Mouse (Mus musculus) megakaryocyte, embryonic 14.5 days (primary cell): ENCODE data around the gene Cacng7. TPM values are rescaled to one million over a fixed set of nuclear protein-coding genes. Genes with fewer than 3 reads are reported as not detected.
"Not testable (repeated sequence)": the region's sequence is repeated elsewhere in the genome, so short reads cannot be mapped to it uniquely, and the experiment has no call there.

ENCODE experiments used
- H3K27me3 ChIP-seq: replicated peaks from 2 replicates; pipeline ENCODE3; 2012; ENCODE audit warnings: inconsistent platforms
- H3K36me3 ChIP-seq: replicated peaks from 2 replicates; pipeline ENCODE3; 2012; ENCODE audit warnings: low read length, inconsistent platforms, mixed read lengths
- H3K4me1 ChIP-seq: 2 replicates; pipeline ENCODE4 v1.6.1; 2012; ENCODE audit warnings: inconsistent platforms
- H3K4me3 ChIP-seq: replicated peaks from 2 replicates; pipeline ENCODE3; 2012; ENCODE audit warnings: moderate library complexity, mild to moderate bottlenecking, inconsistent platforms
- H3K9me3 ChIP-seq: 2 replicates; pipeline ENCODE4 v1.6.1; 2012; ENCODE audit warnings: inconsistent platforms
- FLI1 ChIP-seq: IDR thresholded peaks from 2 replicates; pipeline ENCODE4 v1.6.1; 2012; ENCODE audit warnings: low read length, inconsistent platforms, mixed read lengths
- GATA1 ChIP-seq: IDR thresholded peaks from 3 replicates; pipeline ENCODE4 v1.6.1; 2012; ENCODE audit warnings: mixed read lengths, low read length, inconsistent platforms, borderline replicate concordance
- polyA plus RNA-seq: library from polyadenylated mRNA; stranded (reverse); fragments of >175 nt; gene quantifications from 2 replicates; pipeline ENCODE4 v1.2.3, GENCODE M21; 2012; ENCODE audit warnings: low replicate concordance; ENCODE audit not compliant: insufficient read depth

The Cacng7 gene
- polyA plus RNA-seq, 1 experiment, result not detected

DNA sequence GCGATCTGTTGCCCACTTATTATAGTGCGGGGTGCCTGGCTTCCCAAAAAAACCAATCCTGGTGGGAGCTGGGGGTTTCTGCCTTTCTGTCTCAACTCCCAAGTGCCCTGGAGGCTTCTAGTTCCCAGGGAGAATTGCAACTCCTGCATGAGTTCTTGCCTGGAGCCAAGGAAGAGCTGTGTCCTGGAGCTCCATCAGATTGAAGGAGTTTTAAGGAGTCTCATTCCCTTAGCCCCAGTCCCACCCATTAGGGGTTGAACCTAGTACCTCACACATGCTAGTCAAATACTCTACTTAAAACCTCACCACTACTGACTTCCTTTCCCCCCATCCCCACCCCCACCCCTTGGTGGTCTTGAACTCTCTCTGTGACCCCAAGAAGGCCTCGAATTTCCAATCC lies 41.0 kb upstream of the Cacng7 start:
- Histone ChIP-seq H3K36me3 (peaks cover 8% of the 10 kb centered on the region), H3K27me3 (peaks cover 2% of the 10 kb centered on the region), H3K4me1 (peaks cover 56% of the 10 kb centered on the region), H3K4me3 (peak overlapping the region; percentile 62), H3K9me3 (no peaks in the 10 kb centered on the region)
- TF ChIP-seq FLI1 (no peak), GATA1 (no peak)

DNA sequence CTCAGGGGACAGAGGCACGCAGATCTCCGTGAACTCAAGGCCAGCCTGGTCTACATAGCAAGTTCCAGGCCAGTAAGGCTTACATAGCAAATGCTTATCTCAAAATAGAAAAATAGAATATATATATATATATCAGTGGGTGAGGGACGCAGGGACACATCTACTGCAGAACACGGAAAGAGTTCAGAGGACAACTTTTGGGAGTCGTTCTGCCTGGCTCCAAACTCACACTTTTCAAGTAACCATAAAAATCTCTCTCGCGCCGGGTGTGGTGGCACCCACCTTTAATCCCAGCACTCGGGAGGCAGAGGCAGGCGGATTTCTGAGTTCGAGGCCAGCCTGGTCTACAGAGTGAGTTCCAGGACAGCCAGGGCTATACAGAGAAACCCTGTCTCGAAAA lies 40.5 kb upstream of the Cacng7 start:
- peak overlapping the region; percentile 64 for H3K4me3 ChIP-seq

DNA sequence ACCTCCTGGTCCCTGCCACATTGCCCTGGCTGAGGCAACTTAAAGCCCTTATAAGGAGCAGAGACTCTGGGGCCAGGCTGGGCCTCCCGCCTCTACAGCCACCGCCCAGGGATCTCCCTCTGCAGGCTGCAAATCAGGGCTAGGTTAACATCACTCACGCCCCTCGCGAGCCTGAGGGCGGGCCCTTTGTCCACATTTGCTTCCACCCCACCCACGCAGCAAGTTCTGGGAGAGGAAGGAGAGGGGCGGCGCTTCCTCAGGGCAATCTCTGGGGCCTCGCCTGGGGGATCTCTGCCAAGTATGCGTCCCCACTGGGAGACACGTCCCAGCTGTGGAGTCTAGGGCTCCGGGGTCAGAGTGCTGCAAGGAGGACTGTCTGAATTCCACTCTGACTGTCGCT lies 40.0 kb upstream of the Cacng7 start:
- Histone ChIP-seq H3K4me3 (peak overlapping the region; percentile 90), H3K4me1 (peaks cover 63% of the 10 kb centered on the region)
- no peak for TF ChIP-seq FLI1
- TF ChIP-seq GATA1, result no peak

More for the DNA sequence above, 40.5 kb upstream of the Cacng7 start:
- Histone ChIP-seq H3K4me1 (peaks cover 60% of the 10 kb centered on the region), H3K36me3 (peaks cover 13% of the 10 kb centered on the region)
- H3K9me3 ChIP-seq, H3K27me3 ChIP-seq: not testable (repeated sequence)

DNA sequence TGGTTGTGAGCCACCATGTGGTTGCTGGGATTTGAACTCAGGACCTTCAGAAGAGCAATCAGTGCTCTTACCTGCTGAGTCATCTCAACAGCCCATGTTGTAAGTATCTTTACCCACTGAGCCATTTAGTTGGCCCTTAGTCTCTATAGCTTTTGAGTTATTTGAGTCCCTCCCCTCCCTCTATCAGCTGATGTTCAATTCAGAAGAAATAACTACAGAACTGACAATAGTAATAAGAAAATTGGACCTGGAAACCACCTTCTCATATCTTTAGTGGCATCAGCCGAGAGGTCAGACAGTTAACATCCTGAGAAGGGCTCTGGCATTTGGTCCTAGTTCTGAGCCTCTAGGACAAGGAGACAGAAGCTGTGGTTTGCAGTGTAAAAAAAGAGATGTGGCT lies 38.0 kb upstream of the Cacng7 start:
- Histone ChIP-seq H3K36me3 (peaks cover 30% of the 10 kb centered on the region), H3K27me3 (peaks cover 2% of the 10 kb centered on the region), H3K9me3 (no peaks in the 10 kb centered on the region), H3K4me3 (no peak overlapping the region), H3K4me1 (peaks cover 54% of the 10 kb centered on the region)
- TF ChIP-seq GATA1 (no peak), FLI1 (no peak)

More for the DNA sequence above, 40.0 kb upstream of the Cacng7 start:
- H3K36me3 ChIP-seq, result peaks cover 19% of the 10 kb centered on the region
- no peaks in the 10 kb centered on the region for H3K9me3 ChIP-seq
- H3K27me3 ChIP-seq, result peaks cover 2% of the 10 kb centered on the region

DNA sequence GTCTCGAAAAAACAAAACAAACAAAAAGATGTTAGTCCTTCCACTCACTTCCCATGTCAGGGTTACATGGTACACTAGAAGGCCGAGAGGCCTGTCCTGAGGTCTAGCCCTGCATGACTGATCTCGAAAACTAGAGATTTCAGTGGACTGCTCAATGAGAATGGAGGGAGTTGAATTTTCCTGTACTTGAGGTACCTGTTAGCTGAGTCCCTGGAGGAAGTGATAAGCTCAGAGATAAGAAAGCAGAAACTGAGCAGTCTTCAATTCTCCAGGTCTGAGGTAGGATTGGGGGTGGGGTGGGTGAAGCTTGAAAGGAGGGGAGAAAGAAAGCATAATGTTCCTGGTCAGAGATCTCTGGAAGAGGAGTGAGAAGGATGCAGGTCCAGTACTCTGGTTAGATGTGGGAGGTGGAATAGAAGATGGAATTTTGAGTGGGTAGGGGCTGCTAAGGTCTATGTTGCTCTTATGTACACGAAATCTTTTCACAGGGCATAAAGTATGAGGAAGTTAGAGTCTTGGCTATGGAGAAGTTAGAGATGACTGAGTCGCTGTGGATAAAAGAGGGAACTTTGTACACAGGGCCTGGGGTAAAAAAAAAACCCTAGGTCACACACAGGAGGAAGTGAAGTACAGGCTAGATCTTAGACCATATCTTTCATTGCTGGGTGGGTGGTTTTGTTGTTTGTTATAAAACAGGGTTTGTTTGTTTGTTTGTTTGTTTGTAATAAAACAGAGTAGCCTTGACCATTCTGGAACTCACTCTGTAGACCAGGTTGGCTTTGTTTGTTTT lies 37.2 kb upstream of the Cacng7 start:
- peaks cover 31% of the 10 kb centered on the region for H3K36me3 ChIP-seq
- peaks cover 2% of the 10 kb centered on the region for H3K27me3 ChIP-seq
- no peak for TF ChIP-seq FLI1
- no peak for TF ChIP-seq GATA1
- no peak overlapping the region for H3K4me3 ChIP-seq
- H3K9me3 ChIP-seq, result no peaks in the 10 kb centered on the region
- H3K4me1 ChIP-seq, result peaks cover 50% of the 10 kb centered on the region

DNA sequence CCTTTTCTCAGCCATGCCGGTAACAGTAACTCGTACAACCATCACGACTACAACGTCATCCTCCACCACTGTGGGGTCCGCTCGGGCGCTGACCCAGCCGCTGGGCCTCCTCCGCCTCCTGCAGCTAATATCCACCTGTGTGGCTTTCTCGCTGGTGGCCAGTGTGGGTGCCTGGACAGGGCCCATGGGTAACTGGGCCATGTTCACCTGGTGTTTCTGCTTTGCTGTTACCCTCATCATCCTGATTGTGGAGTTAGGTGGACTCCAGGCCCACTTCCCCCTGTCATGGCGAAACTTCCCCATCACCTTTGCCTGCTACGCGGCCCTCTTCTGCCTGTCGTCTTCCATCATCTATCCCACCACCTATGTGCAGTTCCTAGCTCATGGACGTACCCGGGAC lies 36.0 kb upstream of the Cacng7 start:
- TF ChIP-seq GATA1 (no peak), FLI1 (no peak)
- Histone ChIP-seq H3K36me3 (peaks cover 31% of the 10 kb centered on the region), H3K9me3 (no peaks in the 10 kb centered on the region), H3K4me1 (peaks cover 43% of the 10 kb centered on the region), H3K27me3 (peaks cover 9% of the 10 kb centered on the region), H3K4me3 (no peak overlapping the region)

DNA sequence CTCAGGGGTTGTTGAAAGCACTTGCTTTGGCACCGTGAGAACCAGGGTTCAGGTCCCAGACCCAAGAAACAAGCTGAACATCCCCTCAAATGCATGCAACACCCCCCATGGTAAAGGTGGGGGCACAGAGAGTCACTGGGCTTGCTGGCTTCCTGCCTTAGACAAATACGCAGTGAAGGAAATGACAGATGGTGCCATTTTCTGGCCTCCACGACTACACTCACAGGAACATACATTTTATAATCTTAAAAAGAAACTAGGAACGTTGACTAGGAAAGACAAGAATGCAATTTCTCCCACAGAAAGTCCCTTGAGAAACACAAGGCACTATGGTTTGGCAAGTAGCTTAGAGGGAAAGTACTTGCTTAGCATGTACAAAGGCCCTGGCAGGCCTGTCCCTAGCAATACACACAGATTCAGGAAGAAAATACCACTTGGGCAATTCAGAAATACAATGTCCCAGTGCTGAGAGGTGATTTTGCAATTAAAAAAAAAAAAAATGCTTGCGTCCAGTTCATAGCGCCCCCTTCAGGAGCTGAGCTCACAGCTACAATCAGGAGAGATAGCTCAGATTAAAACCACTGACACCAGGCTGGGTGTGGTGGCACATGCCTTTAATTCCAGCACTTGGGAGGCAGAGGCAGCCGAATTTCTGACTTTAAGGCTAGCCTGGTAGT lies 32.7 kb upstream of the Cacng7 start:
- Histone ChIP-seq H3K9me3 (no peaks in the 10 kb centered on the region), H3K4me1 (peaks cover 48% of the 10 kb centered on the region), H3K4me3 (no peak overlapping the region), H3K36me3 (peaks cover 31% of the 10 kb centered on the region), H3K27me3 (peaks cover 39% of the 10 kb centered on the region)
- TF ChIP-seq FLI1, result no peak
- TF ChIP-seq GATA1, result no peak

DNA sequence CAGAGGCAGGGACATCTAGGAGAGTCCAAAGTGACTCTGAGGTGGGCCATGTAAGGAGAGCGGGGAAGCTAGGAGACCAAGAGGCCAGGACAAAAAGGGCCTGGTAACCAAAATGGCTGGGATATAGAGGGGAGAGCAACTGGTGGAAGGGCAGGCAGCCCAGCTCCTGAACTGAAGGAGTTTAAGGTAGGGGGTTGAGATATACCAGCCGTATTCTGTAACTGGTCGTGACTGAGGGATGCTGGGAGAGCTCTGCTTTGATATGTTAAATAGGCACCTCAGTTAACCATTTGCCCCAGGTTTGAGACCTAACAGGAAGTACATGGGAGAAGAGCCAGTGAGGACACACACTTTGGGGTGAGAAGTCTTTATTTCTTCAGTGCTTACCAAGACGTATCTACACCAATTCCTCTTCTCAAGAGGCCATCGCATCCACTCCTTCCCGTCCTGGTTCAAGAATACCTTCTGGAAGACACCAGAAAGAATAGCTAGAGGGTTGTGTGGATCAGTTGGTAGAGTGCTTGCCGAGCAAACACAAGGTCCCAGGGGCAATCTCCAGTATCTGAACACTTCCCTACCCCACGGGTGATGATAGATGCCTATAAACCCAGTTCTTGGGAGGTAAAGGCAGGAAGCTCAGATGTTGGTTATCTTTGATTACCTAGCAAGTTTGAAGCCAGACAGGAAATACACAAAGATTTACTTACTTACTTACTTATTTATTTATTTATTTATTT lies 31.7 kb upstream of the Cacng7 start:
- H3K27me3 ChIP-seq, result peaks cover 49% of the 10 kb centered on the region

DNA sequence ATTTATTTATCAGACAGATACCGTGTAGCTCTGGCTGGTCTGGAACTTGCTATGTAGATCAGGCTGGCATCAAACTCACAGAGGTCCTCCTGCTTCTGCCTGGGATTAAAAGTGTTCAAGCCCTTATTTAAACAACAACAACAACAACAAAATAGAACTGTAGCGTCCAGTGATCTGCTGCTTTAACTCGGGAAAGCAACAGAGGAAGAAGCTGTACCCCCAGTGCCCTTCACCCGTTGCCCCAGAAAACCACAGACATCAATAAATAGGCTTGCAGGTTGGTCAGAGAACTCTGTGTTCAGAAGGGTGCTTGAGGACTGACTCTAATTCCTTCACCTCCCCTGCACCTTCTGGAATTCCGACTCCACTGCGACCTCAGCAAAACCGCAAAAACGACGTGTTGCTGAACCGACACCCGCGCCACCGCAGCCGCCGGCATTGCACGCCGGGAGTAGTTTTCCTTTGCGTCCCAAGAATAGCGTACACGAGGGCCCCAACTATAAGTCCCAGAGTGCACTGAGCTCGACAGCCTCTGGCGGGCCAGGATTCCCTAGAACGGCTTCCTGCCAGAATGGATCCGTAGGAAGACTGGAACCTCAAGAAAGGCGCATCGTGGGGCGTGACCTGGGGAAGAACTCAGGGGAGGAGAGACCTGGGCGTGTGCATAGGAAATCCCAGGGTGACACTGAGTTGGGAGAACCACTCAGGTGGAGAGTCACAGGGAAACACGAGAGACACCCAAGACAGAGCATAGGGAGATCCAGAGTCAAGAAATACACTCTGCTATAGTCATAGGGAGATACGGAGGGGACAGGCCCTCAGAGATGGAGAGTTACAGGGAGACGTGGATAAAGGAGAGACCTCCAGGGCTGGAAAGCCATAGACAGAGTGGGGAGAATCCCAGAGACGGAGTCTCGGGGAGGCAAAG lies 30.9 kb upstream of the Cacng7 start:
- H3K27me3 ChIP-seq, result peaks cover 54% of the 10 kb centered on the region
- H3K9me3 ChIP-seq, result no peaks in the 10 kb centered on the region
- H3K36me3 ChIP-seq, result peaks cover 22% of the 10 kb centered on the region
- peaks cover 42% of the 10 kb centered on the region for H3K4me1 ChIP-seq
- H3K4me3 ChIP-seq, result peak overlapping the region; percentile 91
- no peak for TF ChIP-seq FLI1
- TF ChIP-seq GATA1, result no peak

More for the DNA sequence above, 31.7 kb upstream of the Cacng7 start:
- H3K4me1 ChIP-seq, result peaks cover 42% of the 10 kb centered on the region
- H3K36me3 ChIP-seq, result peaks cover 30% of the 10 kb centered on the region
- no peaks in the 10 kb centered on the region for H3K9me3 ChIP-seq
- H3K4me3 ChIP-seq, result no peak overlapping the region
- TF ChIP-seq FLI1 (no peak), GATA1 (no peak)
